Mouse (Mus musculus): Measurements from ENCODE around the gene Pnkd.

Pnkd gene

DNA sequence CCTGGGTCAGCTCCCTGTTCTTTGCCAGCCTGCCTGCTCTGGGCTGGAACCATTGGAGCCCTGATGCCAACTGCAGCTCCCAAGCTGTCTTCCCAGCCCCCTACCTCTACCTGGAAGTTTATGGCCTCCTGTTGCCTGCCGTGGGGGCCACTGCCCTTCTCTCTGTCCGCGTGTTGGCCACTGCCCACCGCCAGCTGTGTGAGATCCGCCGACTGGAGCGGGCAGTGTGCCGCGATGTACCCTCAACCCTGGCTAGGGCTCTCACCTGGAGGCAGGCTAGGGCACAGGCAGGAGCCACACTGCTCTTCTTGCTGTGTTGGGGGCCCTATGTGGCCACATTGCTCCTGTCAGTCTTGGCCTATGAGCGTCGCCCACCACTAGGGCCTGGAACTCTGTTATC is 5.7 kb upstream of the Pnkd start:
- DNase-seq: peak in 1 of 2 experiments; percentile 8

DNA sequence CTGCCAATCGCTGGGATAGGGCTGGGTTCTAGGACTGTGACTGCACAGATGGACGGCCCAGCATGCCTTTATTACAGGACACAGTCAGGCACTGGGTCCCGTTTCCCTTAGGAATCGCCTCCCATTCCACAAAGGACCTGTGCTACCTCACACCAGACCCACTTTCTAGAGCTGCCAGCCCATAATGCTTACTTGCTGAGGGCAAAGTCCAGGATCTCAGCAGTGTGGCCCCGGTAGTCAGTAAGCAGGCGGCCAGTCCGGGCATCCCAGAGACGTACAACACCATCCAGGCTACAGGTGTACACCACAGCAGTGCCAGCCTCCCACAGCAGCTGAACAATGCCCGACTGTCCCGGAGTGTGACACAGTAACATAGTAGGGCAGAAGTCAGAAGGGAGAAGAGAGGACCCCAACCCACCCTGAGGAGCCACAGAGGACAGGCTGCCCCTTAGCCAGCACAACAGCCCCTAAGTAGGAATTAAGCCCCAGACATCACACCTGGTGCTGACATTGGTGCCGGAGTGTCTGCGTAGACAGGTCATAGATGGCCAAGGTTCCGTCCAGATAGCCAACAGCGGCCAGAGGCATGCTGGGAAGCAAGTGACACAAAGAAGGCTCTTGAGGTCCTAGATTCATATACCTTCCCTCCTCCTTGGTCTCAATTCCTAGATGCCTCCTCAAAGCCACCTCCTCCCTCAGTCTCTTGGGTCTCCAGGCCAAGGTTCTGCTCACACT is 4.0 kb upstream of the Pnkd start:
- no peak for DNase-seq

- DNase-seq: no peak
These were observed 3.4 kb upstream of the Pnkd start for GRCm38 (mm10) chr1:74281372-74281771.

DNA sequence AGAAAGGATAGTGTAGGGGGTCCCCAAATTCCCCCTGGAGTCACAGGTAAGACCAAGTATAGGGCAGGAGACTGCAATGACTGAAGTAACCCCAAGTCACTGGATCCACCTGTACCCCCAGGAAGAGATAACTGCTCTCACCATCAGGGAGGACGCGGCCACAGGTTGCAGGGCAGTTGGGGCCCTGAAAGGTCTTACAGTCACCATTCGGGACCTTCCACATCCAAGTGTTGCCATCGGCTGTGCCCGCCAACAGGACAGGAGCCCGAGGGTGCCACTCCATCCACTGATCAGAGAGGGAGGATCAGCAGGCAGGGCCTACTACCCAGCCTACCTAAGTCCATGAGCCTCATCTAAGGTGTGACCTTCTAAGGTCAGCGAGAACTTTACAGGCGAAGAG is 2.8 kb upstream of the Pnkd start:
- DNase-seq: no peak

GRCm38 (mm10) chr1:74282896-74283625 is 1.7 kb upstream of the Pnkd start:
- DNase-seq: peak in 1 of 2 experiments; percentile 31

- DNase-seq: peak in 1 of 2 experiments; percentile 70
These were observed 855 bp upstream of the Pnkd start for GRCm38 (mm10) chr1:74283686-74284463.

DNA sequence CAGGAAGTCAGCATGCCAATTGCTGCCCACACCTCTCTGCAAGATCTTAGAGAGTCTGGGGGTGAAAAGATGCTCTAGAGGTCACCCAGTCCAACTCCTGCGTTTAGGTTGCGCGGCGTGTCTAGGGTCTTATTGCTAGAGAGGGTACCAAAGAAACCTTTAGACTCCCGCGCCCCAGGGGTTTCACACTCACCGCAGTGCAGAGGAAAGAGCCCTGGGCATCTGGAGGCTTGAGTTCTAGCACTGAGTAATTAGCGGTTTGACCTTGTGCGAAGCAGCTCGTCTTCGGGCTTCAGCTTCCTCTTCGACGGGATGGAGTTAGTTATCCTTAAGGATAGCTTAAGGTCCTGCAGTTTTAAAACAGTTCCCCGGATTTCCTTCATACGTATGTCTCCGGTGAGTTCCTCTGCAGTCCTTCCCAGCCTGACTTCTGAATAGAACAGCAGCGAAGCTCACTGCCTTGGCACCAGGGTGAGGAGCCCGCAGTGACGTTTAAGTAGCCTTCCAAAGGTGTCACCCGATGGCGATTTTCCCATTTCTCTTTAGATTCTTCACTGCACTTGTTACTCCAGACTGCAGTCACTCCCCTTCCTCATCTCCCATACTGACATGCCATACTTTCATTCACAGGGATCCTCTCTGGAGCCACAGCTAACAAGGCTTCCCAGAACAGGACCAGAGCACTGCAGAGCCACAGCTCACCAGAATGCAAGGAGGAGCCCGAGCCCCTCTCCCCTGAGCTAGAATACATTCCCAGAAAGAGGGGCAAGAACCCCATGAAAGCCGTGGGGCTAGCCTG is 681 bp downstream of the Pnkd start:
- no peak for DNase-seq

- DNase-seq: peak; percentile 48 to 57
These were observed 2.3 kb downstream of the Pnkd start for GRCm38 (mm10) chr1:74286869-74287607.

GRCm38 (mm10) chr1:74288327-74288726 is 3.6 kb downstream of the Pnkd start:
- DNase-seq: peak in 1 of 2 experiments; percentile 10

- no peak for DNase-seq
These were observed 4.5 kb downstream of the Pnkd start for GRCm38 (mm10) chr1:74289248-74289647.

- DNase-seq: no peak
These were observed 5.0 kb downstream of the Pnkd start for GRCm38 (mm10) chr1:74289740-74290139.

GRCm38 (mm10) chr1:74290141-74290540 is 5.4 kb downstream of the Pnkd start:
- DNase-seq: peak; percentile 43 to 50

DNA sequence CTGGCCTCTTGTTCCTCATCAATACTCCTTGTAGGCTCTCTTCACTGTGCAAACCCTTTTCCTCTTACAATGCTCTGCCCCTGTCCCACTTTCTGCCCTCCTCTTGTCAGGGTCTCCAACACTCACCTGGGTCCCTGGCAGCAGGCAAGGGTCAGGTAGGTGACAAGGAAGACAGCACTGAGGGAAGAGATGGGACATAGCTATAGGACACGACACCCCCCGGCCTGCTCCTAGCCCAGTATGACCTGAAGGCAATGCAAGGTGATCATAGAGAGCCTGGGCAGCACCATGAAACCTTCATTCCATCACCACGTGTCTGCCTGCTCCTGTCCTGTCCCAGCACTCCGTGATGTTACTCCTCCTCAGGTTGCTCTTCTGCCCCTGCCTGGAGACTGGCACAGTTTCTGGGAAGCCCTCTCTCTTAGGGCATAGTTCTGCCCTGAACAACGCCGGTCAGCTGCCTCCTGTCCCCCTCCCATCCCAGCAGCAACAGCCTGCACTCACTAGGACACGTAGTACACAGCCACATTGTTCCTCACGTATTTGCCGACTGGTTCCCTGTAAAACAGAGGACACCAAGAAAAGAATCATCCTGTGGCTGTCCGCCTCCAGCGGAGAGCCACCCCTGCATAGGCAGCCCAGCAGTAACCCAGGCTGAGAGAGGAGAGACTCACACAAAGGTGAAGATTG is 7.7 kb downstream of the Pnkd start:
- no peak for DNase-seq

DNA sequence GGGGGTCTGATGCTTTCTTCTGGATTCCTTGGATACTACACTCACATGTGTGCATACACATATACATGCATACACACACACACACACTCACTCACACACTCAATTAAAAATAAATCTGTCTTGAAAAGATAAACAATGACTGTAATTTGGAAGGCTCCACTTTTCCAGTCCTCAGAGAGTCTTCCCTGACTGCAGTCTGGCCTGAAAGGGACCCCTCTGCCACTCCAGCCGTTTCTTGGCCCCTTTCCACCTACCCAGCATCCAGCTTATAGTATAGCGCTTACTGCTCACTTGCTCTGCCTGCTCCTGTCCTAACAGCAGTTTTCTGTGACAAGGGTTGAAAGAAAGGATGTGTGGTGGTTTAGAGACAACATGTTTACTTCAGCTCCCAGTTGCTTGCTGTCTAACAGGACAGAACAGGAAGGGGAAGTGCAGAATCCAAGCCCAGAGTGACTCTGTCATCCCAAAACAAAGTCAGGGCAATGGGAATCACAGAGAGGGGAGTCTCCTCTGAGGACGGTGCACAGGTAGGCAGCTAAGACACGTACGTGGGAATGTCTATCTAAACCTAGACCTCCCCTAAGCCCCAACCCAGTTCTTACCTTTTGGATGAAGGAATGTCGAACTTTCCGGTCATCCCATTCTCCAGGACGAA is 8.7 kb downstream of the Pnkd start:
- DNase-seq: no peak

DNA sequence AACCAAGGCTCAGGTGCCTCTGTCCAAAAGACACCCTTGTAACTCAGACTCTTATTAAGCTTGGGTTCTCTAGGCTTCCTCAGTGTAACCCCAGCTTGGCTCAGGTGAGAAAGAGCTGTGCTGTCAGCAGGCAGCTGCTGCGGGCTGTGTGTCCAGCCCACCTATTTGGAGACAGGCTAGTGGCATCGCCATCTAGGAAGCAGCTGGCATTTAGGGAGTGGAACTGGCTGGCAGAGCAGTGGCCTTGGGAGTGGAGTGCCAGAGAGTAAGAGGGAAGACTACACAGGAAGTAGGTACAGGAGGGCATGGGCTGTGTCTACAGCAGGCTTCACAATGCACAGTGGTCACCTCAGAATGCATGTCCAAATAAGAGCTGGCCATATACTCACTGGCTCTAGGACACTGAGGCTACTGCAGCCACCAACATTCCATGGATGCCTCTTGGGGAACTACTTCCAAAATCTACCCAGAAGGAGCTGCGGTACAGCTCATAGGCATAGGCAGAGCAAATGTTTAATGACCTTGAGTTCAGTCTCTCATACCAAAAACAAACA is 9.4 kb downstream of the Pnkd start:
- DNase-seq: peak in 1 of 2 experiments; percentile 11

- peak in 1 of 2 experiments; percentile 52 for DNase-seq
These were observed 10.2 kb downstream of the Pnkd start for GRCm38 (mm10) chr1:74294733-74295455.

GRCm38 (mm10) chr1:74295456-74296171 is 10.9 kb downstream of the Pnkd start:
- DNase-seq: peak; percentile 84 to 90

DNA sequence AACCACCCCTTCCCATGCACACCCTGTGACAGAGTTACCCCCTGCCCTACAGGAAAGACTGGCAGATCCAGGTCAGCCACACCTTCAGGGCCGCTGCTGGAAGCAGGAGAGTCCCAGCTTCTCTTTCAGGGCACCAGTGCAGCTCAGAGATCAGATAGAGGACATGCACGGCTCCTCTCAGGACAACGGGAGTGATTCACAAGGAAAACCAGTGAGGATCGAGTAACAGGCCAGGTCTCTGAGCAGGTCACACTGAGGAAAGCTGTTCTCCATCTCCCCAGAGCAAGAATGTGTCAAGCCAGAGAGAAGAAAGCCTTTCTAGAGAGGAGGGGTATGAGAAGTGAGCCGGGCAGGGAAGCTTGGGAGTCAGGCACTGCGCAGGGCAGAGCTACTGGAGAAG is 11.7 kb downstream of the Pnkd start:
- peak in 1 of 2 experiments; percentile 33 for DNase-seq

DNA sequence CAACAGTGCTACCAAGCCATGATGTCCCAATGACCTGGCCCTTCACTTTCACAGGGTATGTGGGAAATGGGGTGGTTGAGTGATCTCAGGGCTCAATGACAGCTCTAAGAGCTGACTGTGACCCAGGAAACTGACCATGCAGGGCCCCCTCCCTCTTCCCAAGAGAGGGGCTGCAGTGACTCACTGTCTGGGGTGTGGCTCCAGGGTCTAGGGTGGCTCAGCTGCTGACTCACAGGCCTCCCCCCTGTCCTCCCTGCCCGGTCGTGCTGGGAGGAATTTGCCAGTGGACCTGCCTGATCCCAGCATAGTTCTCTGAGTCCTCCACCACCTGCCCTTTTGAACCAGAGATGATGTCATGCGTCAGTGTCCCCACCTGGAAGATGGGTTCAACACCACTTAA is 12.5 kb downstream of the Pnkd start:
- DNase-seq: peak in 1 of 2 experiments; percentile 10
